Mouse (Mus musculus): Measurements from ENCODE around the gene Dirc2. TPM values are rescaled to one million over a fixed set of nuclear protein-coding genes. Genes with fewer than 3 reads are reported as not detected.

The Dirc2 gene
- 4.6 and 5.0 TPM in 2 replicates for polyA plus RNA-seq (2021; fragmentation: Nextera tagmentation)
- long read RNA-seq, experiment 1, full-length matches to known transcripts = 5 of 35 reads
- long read RNA-seq, experiment 1, partial matches to known transcripts = 24 of 35 reads
- long read RNA-seq, experiment 1, other reads (novel, unspliced or antisense) = 6 of 35 reads
- long read RNA-seq, experiment 2, full-length matches to known transcripts = 8 of 22 reads
- long read RNA-seq, experiment 2, partial matches to known transcripts = 12 of 22 reads
- long read RNA-seq, experiment 2, other reads (novel, unspliced or antisense) = 2 of 22 reads

DNA sequence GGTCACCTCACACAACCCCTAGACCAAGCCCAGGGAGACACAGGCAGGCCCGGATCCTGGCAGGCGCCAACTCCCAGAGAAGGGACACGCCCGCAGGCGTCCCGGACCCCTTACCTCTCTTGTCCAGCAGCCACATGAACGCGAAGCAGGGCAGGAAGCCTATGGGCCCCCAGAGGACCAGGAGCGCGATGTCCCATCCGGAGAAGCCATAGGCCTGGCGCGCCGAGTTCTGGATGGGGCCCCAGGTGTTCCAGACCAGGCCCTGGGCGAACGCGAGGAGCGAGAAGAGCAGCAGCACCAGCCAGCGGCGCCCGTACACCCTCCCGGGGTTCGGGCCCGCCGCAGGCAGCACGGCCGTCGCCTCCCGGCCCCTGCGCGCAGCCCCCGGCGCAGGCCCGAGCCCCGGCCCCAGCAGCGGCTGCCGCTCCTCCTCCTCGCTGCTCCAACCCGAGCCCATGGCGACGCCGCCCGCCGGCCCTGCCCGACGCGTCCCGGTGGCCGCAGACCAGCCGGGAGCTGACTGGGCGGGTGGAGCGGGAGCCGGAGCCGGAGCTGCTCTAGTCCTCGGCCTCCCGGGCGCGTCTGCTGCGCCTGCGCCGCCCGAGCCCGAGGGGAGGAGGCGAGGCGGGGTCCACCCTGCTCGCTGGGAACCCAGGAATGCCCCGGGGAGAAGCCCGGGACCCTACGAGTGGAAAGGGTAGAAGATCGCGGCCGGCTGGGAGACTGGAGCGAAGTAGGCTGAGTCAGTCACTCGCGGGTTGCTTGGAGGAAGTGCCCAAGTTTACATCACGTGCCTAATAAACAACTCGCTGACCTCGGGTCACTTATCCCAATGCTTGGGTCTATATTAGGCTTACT lies at the start of gene Dirc2:
Dirc2 (minus strand) TSS at position 572 of the 858 bp plus-strand sequence.

DNA sequence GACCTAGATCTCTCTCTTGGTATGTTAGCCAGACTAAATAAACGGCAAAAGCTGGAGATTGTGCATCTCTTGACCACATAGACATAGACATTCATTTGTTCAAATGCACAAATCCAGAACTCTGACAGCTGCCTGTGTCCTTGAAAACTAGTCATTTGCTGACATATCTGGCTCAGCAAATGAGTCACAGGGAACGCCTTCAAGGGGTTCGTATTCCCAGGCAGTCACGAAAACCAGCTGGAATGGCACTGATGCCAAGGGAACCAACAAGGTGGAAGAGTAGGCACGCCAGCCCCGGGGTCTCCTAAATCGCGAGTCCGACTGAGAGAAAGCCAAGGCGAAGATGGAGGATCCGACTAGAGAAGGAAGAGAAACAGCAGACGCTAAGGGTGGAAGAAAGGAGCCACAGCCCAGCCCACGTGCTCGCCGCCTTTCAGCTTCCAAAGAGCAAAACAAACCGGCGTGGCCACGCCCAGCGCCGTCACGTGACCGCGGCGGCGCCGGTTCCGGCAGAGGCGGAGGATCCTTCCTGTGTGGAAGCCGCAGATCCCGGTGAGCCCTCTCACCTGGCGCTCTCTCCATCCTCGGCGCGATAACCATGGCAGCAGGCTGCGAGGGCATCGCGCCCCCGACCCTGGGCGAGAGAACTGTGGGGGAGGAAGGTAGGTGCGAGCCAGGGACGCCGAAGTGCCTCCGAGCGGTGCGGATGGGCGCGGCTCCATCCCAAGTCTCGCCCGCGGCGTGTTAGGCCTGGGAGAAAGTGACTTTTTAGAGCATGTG lies 912 bp upstream of the Dirc2 start, which contains the start of gene Hspbap1:
Hspbap1 (plus strand) TSS at position 498 of the 780 bp plus-strand sequence.

Other genes starting within 250 kb of the Dirc2 start
- 2.6 and 3.2 TPM in 2 replicates for gene Sema5b, start 228.2 kb downstream of the Dirc2 start, polyA plus RNA-seq (2021; fragmentation: Nextera tagmentation)
- gene Hspbap1, start 1.0 kb upstream of the Dirc2 start, polyA plus RNA-seq (2021; fragmentation: Nextera tagmentation) = 4.6 and 4.7 TPM in 2 replicates
- gene Parp14, start 102.2 kb upstream of the Dirc2 start, polyA plus RNA-seq (2021; fragmentation: Nextera tagmentation) = 0.11 and 0.41 TPM in 2 replicates
- 1.9 and 2.1 TPM in 2 replicates for gene Parp9, start 169.1 kb upstream of the Dirc2 start, polyA plus RNA-seq (2021; fragmentation: Nextera tagmentation)
- gene Dtx3l, start 169.8 kb upstream of the Dirc2 start, polyA plus RNA-seq (2021; fragmentation: Nextera tagmentation) = 1.5 and 2.1 TPM in 2 replicates
- gene Kpna1, start 209.4 kb upstream of the Dirc2 start, polyA plus RNA-seq (2021; fragmentation: Nextera tagmentation) = 52.5 and 52.7 TPM in 2 replicates